Mouse (Mus musculus): ENCODE results near the gene Wdr12. TPM values are rescaled to one million over a fixed set of nuclear protein-coding genes. Genes with fewer than 3 reads are reported as not detected.

Wdr12 gene
- polyA plus RNA-seq, 1 experiment from 2014 or later: 35.3 TPM

GRCm38 (mm10) chr1:60035044-60035443 lies 63.4 kb downstream of the Wdr12 start:
- Histone ChIP-seq H3K4me3 (ENCODE audit: low read length) (no peak overlapping the region), H3K4me2 (ENCODE audit: low read depth, low read length) (no peak overlapping the region), H3K9ac (ENCODE audit: low read length) (no peak overlapping the region), H3K36me3 (ENCODE audit: control insufficient read depth, insufficient read depth) (no peaks in the 10 kb centered on the region), H3K27ac (ENCODE audit: low read length) (no peak overlapping the region), H3K4me1 (ENCODE audit: control insufficient read depth, insufficient read depth, low read length) (no peaks in the 10 kb centered on the region), H3K9me3 (replicated peaks; ENCODE audit: control insufficient read depth, low read length) (no peaks in the 10 kb centered on the region; the same call in 1 of the 2 replicates), H3K27me3 (ENCODE audit: control insufficient read depth, insufficient read depth, low read length) (no peaks in the 10 kb centered on the region)
- ATAC-seq (replicated peaks; ENCODE audit: extremely low read depth, insufficient read depth, low FRiP score): no peak
- 95% methylated on average over 2 of the region's 2 CpGs for WGBS

Other genes starting within 250 kb of the Wdr12 start
- gene Fam117b, start 185.6 kb downstream of the Wdr12 start, polyA plus RNA-seq (2015; fragmentation: Nextera tagmentation; extraction: Ambion mirVana): 2.9 and 4.8 TPM in 2 replicates
- 0.15 and 0.20 TPM in 2 replicates for gene Ica1l, start 55.5 kb downstream of the Wdr12 start, polyA plus RNA-seq (2015; fragmentation: Nextera tagmentation; extraction: Ambion mirVana)
- 4.0 and 5.4 TPM in 2 replicates for gene Carf, start 398 bp downstream of the Wdr12 start, polyA plus RNA-seq (2015; fragmentation: Nextera tagmentation; extraction: Ambion mirVana)
- 6.4 and 8.1 TPM in 2 replicates for gene Nbeal1, start 82.0 kb upstream of the Wdr12 start, polyA plus RNA-seq (2015; fragmentation: Nextera tagmentation; extraction: Ambion mirVana)
- 21.1 and 26.3 TPM in 2 replicates for gene Cyp20a1, start 244.7 kb upstream of the Wdr12 start, polyA plus RNA-seq (2015; fragmentation: Nextera tagmentation; extraction: Ambion mirVana)

All from heart, embryonic 16.5 days (tissue).